Mouse (Mus musculus): ENCODE measurements at regions not wholly inside any gene's neighbourhood (a gene's known extent, or its start where the extent isn't known, plus 50 kb on each side); places are given as distances from the start of the nearest gene placed in this dataset.

GRCm38 (mm10) chr3:50524006-50524405 lies 80.6 kb upstream of the Slc7a11 start:
- no peaks in the 10 kb centered on the region for H3K9me3 ChIP-seq (replicated peaks; ENCODE audit: control insufficient read depth, low read length)
- no peaks in the 10 kb centered on the region for H3K36me3 ChIP-seq (ENCODE audit: control insufficient read depth, insufficient read depth)
- 53% methylated on average over 1 of the region's 1 CpGs for WGBS
- no peaks in the 10 kb centered on the region for H3K27me3 ChIP-seq (ENCODE audit: control insufficient read depth, insufficient read depth, low read length)
- no peaks in the 10 kb centered on the region for H3K4me1 ChIP-seq (ENCODE audit: control insufficient read depth, insufficient read depth, low read length)
- no peak for ATAC-seq (replicated peaks; ENCODE audit: extremely low read depth, insufficient read depth, low FRiP score)
- no peak overlapping the region for H3K4me2 ChIP-seq (ENCODE audit: low read depth, low read length)
- H3K9ac ChIP-seq (ENCODE audit: low read length), result no peak overlapping the region
- H3K4me3 ChIP-seq (ENCODE audit: low read length), result no peak overlapping the region
- H3K27ac ChIP-seq (ENCODE audit: low read length), result no peak overlapping the region

GRCm38 (mm10) chr3:50507211-50507610 lies 63.8 kb upstream of the Slc7a11 start:
- Histone ChIP-seq H3K9ac (ENCODE audit: low read length) (no peak overlapping the region), H3K9me3 (replicated peaks; ENCODE audit: control insufficient read depth, low read length) (peaks cover 2% of the 10 kb centered on the region; the same call in 1 of the 2 replicates), H3K4me2 (ENCODE audit: low read depth, low read length) (no peak overlapping the region), H3K4me3 (ENCODE audit: low read length) (no peak overlapping the region), H3K4me1 (ENCODE audit: control insufficient read depth, insufficient read depth, low read length) (no peaks in the 10 kb centered on the region), H3K36me3 (ENCODE audit: control insufficient read depth, insufficient read depth) (no peaks in the 10 kb centered on the region), H3K27ac (ENCODE audit: low read length) (no peak overlapping the region), H3K27me3 (ENCODE audit: control insufficient read depth, insufficient read depth, low read length) (no peaks in the 10 kb centered on the region)
- 84% methylated on average over 2 of the region's 2 CpGs for WGBS
- no peak for ATAC-seq (replicated peaks; ENCODE audit: extremely low read depth, insufficient read depth, low FRiP score)

Measured in heart, embryonic 16.5 days (tissue).